Mouse (Mus musculus) neural tube, embryonic 14.5 days (tissue): ENCODE data around the gene Eif2b5. TPM values are rescaled to one million over a fixed set of nuclear protein-coding genes. Genes with fewer than 3 reads are reported as not detected.
"Not testable (repeated sequence)": the region's sequence is repeated elsewhere in the genome, so short reads cannot be mapped to it uniquely, and the experiment has no call there.

ENCODE experiments used
- ATAC-seq: fragments of 200-750 bp; cut with Nextera tagmentation; 2 replicates; pipeline ENCODE4 v1.8.0; 2017; ENCODE audit warnings: low read depth, mild to moderate bottlenecking, moderate TSS enrichment, moderate library complexity
- H3K27ac ChIP-seq: fragments of 300-500 bp; sonication (generic); 2 replicates; pipeline ENCODE4 v1.5.1; 2014; ENCODE audit warnings: low read depth, mild to moderate bottlenecking, control low read depth, low read length, moderate library complexity, mixed read lengths
- H3K27me3 ChIP-seq: fragments of 300-500 bp; sonication (generic); 2 replicates; pipeline ENCODE4 v1.6.1; 2014; ENCODE audit warnings: low read length; ENCODE audit not compliant: control insufficient read depth, insufficient read depth
- H3K36me3 ChIP-seq: fragments of 300-500 bp; sonication (generic); 2 replicates; pipeline ENCODE4 v1.6.1; 2014; ENCODE audit warnings: low read length, mixed read lengths; ENCODE audit not compliant: control insufficient read depth, insufficient read depth
- H3K4me1 ChIP-seq: fragments of 300-500 bp; sonication (generic); 2 replicates; pipeline ENCODE4 v1.6.1; 2014; ENCODE audit warnings: low read length; ENCODE audit not compliant: control insufficient read depth, insufficient read depth
- H3K4me2 ChIP-seq: fragments of 300-500 bp; sonication (generic); 2 replicates; pipeline ENCODE4 v1.6.1; 2014; ENCODE audit warnings: mild to moderate bottlenecking, low read depth, low read length, control low read depth
- H3K4me3 ChIP-seq: fragments of 300-500 bp; sonication (generic); 2 replicates; pipeline ENCODE4 v1.5.1; 2014; ENCODE audit warnings: low read depth, low read length, control low read depth, mixed read lengths
- H3K9ac ChIP-seq: fragments of 300-500 bp; sonication (generic); replicated peaks from 2 replicates; pipeline ENCODE4 v1.6.1; 2014; ENCODE audit warnings: low read depth, mild to moderate bottlenecking, control low read depth, low read length, mixed read lengths
- H3K9me3 ChIP-seq: fragments of 300-500 bp; sonication (generic); 2 replicates; pipeline ENCODE4 v1.6.1; 2016; ENCODE audit warnings: low read length; ENCODE audit not compliant: control insufficient read depth
- WGBS: fragments of 180-500 bp; shearing (Covaris S2); extraction: QIAGEN DNeasy Blood & Tissue Kit; methylation state at CpG from one replicate; pipeline ENCODE4 v1.1.7; 2014; 5-methylcytosine and 5-hydroxymethylcytosine counted together
- polyA plus RNA-seq: library from polyadenylated mRNA; unstranded; fragments of >200 nt; fragmentation: Nextera tagmentation; extraction: Ambion mirVana; gene quantifications from 2 replicates; pipeline ENCODE4 v1.2.1, GENCODE M21; 2014

The Eif2b5 gene
- polyA plus RNA-seq: 84.9 and 108 TPM in 2 replicates

- H3K27ac ChIP-seq: peak within 1 kb of the TSS; percentile 87
- peak within 1 kb of the TSS; percentile 91 for H3K4me3 ChIP-seq
- H3K36me3 ChIP-seq: peaks cover 29% of the 10 kb centered on the region
- peaks cover 8% of the 10 kb centered on the region; the same call in 1 of the 2 replicates for H3K4me1 ChIP-seq
- H3K27me3 ChIP-seq: no peaks in the 10 kb centered on the region
- H3K4me2 ChIP-seq: peak within 1 kb of the TSS; percentile 74
- H3K9me3 ChIP-seq: no peaks in the 10 kb centered on the region
- peak; percentile 95 for ATAC-seq
- H3K9ac ChIP-seq: peak within 1 kb of the TSS; percentile 84
- under 1% methylated on average over 48 of the region's 49 CpGs for WGBS
These were observed at the start of gene Eif2b5 for GRCm38 (mm10) chr16:20498677-20499475. Gene Eif2b5 (plus strand): TSS chr16:20498817.

DNA sequence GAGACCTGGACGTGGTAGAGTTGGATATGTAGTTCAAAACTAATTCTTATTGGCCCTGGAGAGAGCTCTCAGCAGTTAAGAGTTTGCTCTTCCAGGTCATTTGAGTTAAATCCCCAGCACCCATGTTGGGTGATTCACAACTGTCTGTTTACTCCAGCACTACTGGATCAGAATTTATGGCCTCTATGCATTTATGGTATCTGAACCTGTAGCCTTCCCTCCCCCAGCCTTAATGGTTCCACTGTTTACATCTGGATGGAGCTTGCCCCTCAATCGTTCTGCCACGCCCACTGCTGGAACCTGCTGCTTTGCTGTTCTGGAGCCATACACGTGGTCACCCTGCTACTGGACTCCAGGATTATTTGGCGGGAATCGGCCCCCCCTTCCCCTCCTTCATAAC lies 46.8 kb upstream of the Eif2b5 start:
- Histone ChIP-seq H3K36me3 (no peaks in the 10 kb centered on the region), H3K27ac (no peak overlapping the region)

DNA sequence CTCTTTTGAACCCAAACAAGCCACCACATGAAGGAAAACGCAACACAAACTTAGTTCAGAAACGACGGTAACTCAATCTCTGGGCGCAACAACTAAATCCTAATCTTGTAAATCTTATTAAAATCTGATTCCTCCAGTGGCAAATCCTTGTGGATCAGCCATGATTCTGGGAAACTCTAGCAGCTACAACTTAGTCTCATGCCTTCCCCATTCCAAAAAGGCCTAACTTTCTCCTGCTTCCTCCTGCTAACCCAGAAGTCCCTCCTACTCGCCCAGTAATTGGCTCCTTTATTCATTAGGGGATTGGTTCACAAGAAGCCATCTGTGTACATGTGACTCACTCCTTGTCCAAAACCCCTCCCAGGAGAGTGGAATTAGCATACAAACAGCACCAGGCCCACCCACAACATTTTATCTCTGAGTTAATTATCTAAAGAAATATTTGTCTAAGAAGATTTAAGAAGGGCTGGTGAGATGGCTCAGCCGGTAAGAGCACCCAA lies 44.4 kb upstream of the Eif2b5 start:
- ATAC-seq: no peak
- no peak overlapping the region for H3K27ac ChIP-seq
- H3K4me2 ChIP-seq: no peak overlapping the region
- H3K9ac ChIP-seq: no peak overlapping the region
- H3K36me3 ChIP-seq: no peaks in the 10 kb centered on the region
- H3K4me1 ChIP-seq: no peaks in the 10 kb centered on the region
- 88% methylated on average over 6 of the region's 6 CpGs for WGBS
- no peaks in the 10 kb centered on the region for H3K27me3 ChIP-seq
- H3K9me3 ChIP-seq: no peaks in the 10 kb centered on the region
- no peak overlapping the region for H3K4me3 ChIP-seq

More for the DNA sequence above, 46.8 kb upstream of the Eif2b5 start:
- Histone ChIP-seq H3K4me1 (no peaks in the 10 kb centered on the region), H3K4me2 (no peak overlapping the region), H3K27me3 (no peaks in the 10 kb centered on the region), H3K9ac (no peak overlapping the region), H3K9me3 (no peaks in the 10 kb centered on the region), H3K4me3 (no peak overlapping the region)
- 64% methylated on average over 6 of the region's 6 CpGs for WGBS
- ATAC-seq: no peak

GRCm38 (mm10) chr16:20456106-20456505 lies 42.5 kb upstream of the Eif2b5 start:
- Histone ChIP-seq H3K4me1 (no peaks in the 10 kb centered on the region), H3K27me3 (no peaks in the 10 kb centered on the region), H3K4me3 (no peak overlapping the region), H3K36me3 (no peaks in the 10 kb centered on the region), H3K4me2 (no peak overlapping the region), H3K9ac (no peak overlapping the region), H3K9me3 (no peaks in the 10 kb centered on the region), H3K27ac (no peak overlapping the region)
- 0% methylated on average over 1 of the region's 1 CpGs for WGBS
- ATAC-seq: no peak

DNA sequence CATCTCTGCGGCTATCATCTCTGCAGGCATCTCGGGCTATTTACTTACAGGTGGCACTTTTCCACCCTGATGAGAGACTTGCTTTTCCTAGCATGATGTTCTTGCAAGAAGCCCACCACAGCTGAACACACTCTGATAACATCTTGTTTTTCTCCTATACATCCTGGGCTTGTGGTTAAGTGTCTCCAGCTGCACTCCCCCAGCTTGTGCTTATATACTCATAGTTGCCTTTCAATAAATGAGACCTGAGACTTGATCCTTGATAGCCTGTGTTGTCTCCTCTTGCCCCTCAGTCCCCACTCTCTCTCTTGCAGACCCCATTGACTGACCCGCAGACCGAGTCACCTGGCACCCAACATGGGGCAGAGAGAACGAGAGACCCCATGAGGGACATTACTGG lies 39.9 kb upstream of the Eif2b5 start:
- not testable (repeated sequence) for H3K9ac ChIP-seq, H3K4me1 ChIP-seq, H3K9me3 ChIP-seq, H3K27ac ChIP-seq, ATAC-seq, H3K27me3 ChIP-seq, H3K36me3 ChIP-seq, H3K4me2 ChIP-seq, H3K4me3 ChIP-seq
- WGBS: 90% methylated on average over 5 of the region's 5 CpGs

DNA sequence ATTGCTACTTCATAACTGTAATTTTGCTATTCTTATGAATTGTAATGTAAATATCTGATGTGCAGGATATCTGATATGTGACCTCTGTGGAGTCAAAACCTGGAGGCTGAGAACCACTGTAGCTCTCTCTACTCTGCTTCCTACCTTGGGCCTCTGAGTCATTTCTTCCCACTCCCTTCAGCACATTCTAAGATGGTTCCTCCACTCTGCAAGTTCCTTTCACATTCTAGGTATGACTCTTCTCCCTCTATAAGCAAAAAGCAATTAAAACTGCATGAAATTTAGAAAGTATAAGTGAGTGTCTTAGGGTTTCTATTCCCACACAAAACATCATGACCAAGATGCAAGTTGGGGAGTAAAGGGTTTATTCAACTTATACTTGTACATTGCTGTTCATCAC lies 33.9 kb upstream of the Eif2b5 start:
- no peaks in the 10 kb centered on the region for H3K9me3 ChIP-seq
- H3K27me3 ChIP-seq: no peaks in the 10 kb centered on the region
- H3K4me2 ChIP-seq: no peak overlapping the region
- no peaks in the 10 kb centered on the region for H3K4me1 ChIP-seq
- H3K4me3 ChIP-seq: no peak overlapping the region
- H3K9ac ChIP-seq: no peak overlapping the region
- no peak overlapping the region for H3K27ac ChIP-seq
- ATAC-seq: no peak
- H3K36me3 ChIP-seq: no peaks in the 10 kb centered on the region

- H3K27me3 ChIP-seq: no peaks in the 10 kb centered on the region
- H3K4me1 ChIP-seq: no peaks in the 10 kb centered on the region
- no peak overlapping the region for H3K4me3 ChIP-seq
- no peak overlapping the region for H3K4me2 ChIP-seq
- no peaks in the 10 kb centered on the region for H3K9me3 ChIP-seq
- WGBS: 95% methylated on average over 2 of the region's 2 CpGs
- no peak for ATAC-seq
- no peak overlapping the region for H3K9ac ChIP-seq
- no peaks in the 10 kb centered on the region for H3K36me3 ChIP-seq
- no peak overlapping the region for H3K27ac ChIP-seq
These were observed 27.6 kb upstream of the Eif2b5 start for GRCm38 (mm10) chr16:20470981-20471380.

DNA sequence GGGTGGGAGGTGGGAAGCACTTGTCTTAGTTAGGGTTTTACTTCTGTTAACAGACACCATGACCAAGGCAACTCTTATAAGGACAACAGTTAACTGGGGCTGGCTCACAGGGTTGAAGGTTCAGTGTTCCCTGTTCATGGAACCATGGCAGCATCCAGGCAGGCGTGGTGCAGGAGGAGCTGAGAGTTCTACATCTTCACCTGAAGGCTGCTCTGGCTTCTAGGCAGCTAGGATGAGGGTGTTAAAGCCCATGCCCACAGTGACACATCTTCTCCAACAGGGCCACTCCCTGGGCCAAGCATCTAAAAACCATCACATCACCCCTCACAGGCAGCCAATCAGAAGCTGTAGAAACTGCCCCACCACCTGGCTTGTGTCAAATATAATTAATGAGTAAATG lies 26.9 kb upstream of the Eif2b5 start:
- H3K4me2 ChIP-seq: no peak overlapping the region
- ATAC-seq: no peak
- no peaks in the 10 kb centered on the region for H3K9me3 ChIP-seq
- no peak overlapping the region for H3K27ac ChIP-seq
- H3K4me3 ChIP-seq: no peak overlapping the region
- H3K27me3 ChIP-seq: no peaks in the 10 kb centered on the region
- no peaks in the 10 kb centered on the region for H3K4me1 ChIP-seq
- 90% methylated on average over 1 of the region's 1 CpGs for WGBS
- H3K36me3 ChIP-seq: no peaks in the 10 kb centered on the region
- no peak overlapping the region for H3K9ac ChIP-seq

GRCm38 (mm10) chr16:20473748-20474147 lies 24.9 kb upstream of the Eif2b5 start:
- ATAC-seq: no peak
- 89% methylated on average over 1 of the region's 1 CpGs for WGBS

More at GRCm38 (mm10) chr16:20473748-20474147, 24.9 kb upstream of the Eif2b5 start:
- Histone ChIP-seq H3K4me2 (no peak overlapping the region), H3K4me3 (no peak overlapping the region), H3K27me3 (no peaks in the 10 kb centered on the region), H3K27ac (no peak overlapping the region), H3K36me3 (no peaks in the 10 kb centered on the region), H3K9me3 (no peaks in the 10 kb centered on the region), H3K4me1 (no peaks in the 10 kb centered on the region), H3K9ac (no peak overlapping the region)
